8 mouse cellular contexts compared by ENCODE assay signal in genomic region chr5:38516267-38516666, GRCm38 (mm10). TPM values are rescaled to one million over a fixed set of nuclear protein-coding genes. Genes with fewer than 3 reads are reported as not detected.
DNase-seq lines count a peak whose midpoint lies in the region; ATAC-seq lines count a peak whose summit lies in the region.

No protein-coding gene starts in this region.

- H3K36me3 ChIP-seq in embryonic facial prominence, embryonic 11.5 days (replicated peaks; ENCODE audit: control insufficient read depth, insufficient read depth, low read depth, low read length): no peaks in the 10 kb centered on the region
- H3K36me3 ChIP-seq in forebrain, embryonic 13.5 days (ENCODE audit: poor library complexity, severe bottlenecking): no peaks in the 10 kb centered on the region

- no peaks in the 10 kb centered on the region for H3K4me1 ChIP-seq in embryonic facial prominence, embryonic 11.5 days (ENCODE audit: control insufficient read depth, insufficient read depth, low read length)
- H3K4me1 ChIP-seq in forebrain, embryonic 13.5 days: no peaks in the 10 kb centered on the region

- H3K9ac ChIP-seq in embryonic facial prominence, embryonic 11.5 days (replicated peaks; ENCODE audit: low read length): no peak overlapping the region
- H3K9ac ChIP-seq in forebrain, embryonic 13.5 days: no peak overlapping the region

- no peaks in the 10 kb centered on the region for H3K27me3 ChIP-seq in embryonic facial prominence, embryonic 11.5 days (ENCODE audit: control insufficient read depth, insufficient read depth, low read length)
- no peaks in the 10 kb centered on the region for H3K27me3 ChIP-seq in forebrain, embryonic 13.5 days

- H3K27ac ChIP-seq in embryonic facial prominence, embryonic 11.5 days (replicated peaks; ENCODE audit: low read depth, low read length): no peak overlapping the region
- H3K27ac ChIP-seq in forebrain, embryonic 13.5 days: no peak overlapping the region

- H3K4me3 ChIP-seq in embryonic facial prominence, embryonic 11.5 days (ENCODE audit: low read depth, low read length): no peak overlapping the region
- H3K4me3 ChIP-seq in forebrain, embryonic 13.5 days: no peak overlapping the region

- no peaks in the 10 kb centered on the region for H3K9me3 ChIP-seq in embryonic facial prominence, embryonic 11.5 days (replicated peaks; ENCODE audit: control insufficient read depth, low read length)
- no peaks in the 10 kb centered on the region for H3K9me3 ChIP-seq in forebrain, embryonic 13.5 days (replicated peaks)

- ATAC-seq in embryonic facial prominence, embryonic 11.5 days (replicated peaks; ENCODE audit: insufficient number of reproducible peaks, low FRiP score, low TSS enrichment, low read depth): no peak
- ATAC-seq in forebrain, embryonic 13.5 days: no peak

- WGBS in embryonic facial prominence, embryonic 11.5 days: 64% methylated on average over 6 of the region's 6 CpGs
- 57% methylated on average over 6 of the region's 6 CpGs for WGBS in forebrain, embryonic 13.5 days

- peak; percentile 30 to 38 for DNase-seq in cerebellum, adult 18-20 months
- no peak for DNase-seq in cerebellum, adult 11-12 months
- peak; percentile 36 for DNase-seq in right cerebral cortex, adult 18-20 months
- no peak for DNase-seq in right cerebral cortex, postnatal 25 days
- peak; percentile 43 for DNase-seq in embryonic facial prominence, embryonic 11.5 days (ENCODE audit: low spot score)
- peak; percentile 33 to 39 for DNase-seq in left cerebral cortex, adult 18-20 months (ENCODE audit: low spot score in 2 of 2)
- DNase-seq in naive thymus-derived CD4-positive, alpha-beta T cell, adult 2 months (ENCODE audit: low read depth): peak; percentile 72

- no peak overlapping the region for H3K4me2 ChIP-seq in embryonic facial prominence, embryonic 11.5 days (ENCODE audit: low read depth, low read length)
- H3K4me2 ChIP-seq in forebrain, embryonic 13.5 days: no peak overlapping the region

RNA-seq across cellular contexts. Expression of gene Slc2a9, which starts 13.3 kb away (rescaled TPM):
- 0.33 and 0.46 TPM in 2 replicates for polyA plus RNA-seq in embryonic facial prominence, embryonic 11.5 days (2014; fragmentation: Nextera tagmentation; extraction: Ambion mirVana)
- 1 to 10 TPM in 1 of 2 experiments, under 1 TPM in 1; 0.70 to 1.1 TPM for total RNA-seq in left cerebral cortex, adult 18-20 months (2021)
- polyA plus RNA-seq in forebrain, embryonic 13.5 days (2015; fragmentation: Nextera tagmentation; extraction: Ambion mirVana): 0.05 and 0.28 TPM in 2 replicates

RNA-seq across cellular contexts. Expression of gene Wdr1, which starts 46.8 kb away (rescaled TPM):
- polyA plus RNA-seq in embryonic facial prominence, embryonic 11.5 days (2014; fragmentation: Nextera tagmentation; extraction: Ambion mirVana): 227 and 231 TPM in 2 replicates
- total RNA-seq in left cerebral cortex, adult 18-20 months (2021): 100 to 1,000 TPM; 150 to 157 TPM
- polyA plus RNA-seq in forebrain, embryonic 13.5 days (2015; fragmentation: Nextera tagmentation; extraction: Ambion mirVana): 135 and 145 TPM in 2 replicates

Comparison
In these comparisons a context has a peak if more than half of its experiments do, and no peak if none do; other contexts are left out.
1. DNase-seq: peak in cerebellum, adult 18-20 months (2 of 2), right cerebral cortex, adult 18-20 months (single experiment), embryonic facial prominence, embryonic 11.5 days (single experiment), left cerebral cortex, adult 18-20 months (2 of 2) and naive thymus-derived CD4-positive, alpha-beta T cell, adult 2 months (single experiment); none in cerebellum, adult 11-12 months (single experiment) and right cerebral cortex, postnatal 25 days (single experiment).